Mouse (Mus musculus): Measurements from ENCODE around the gene Olfr707.
A peak's percentile ranks its signal among the peaks of the same experiment; 100 is the strongest.
"Not testable (repeated sequence)": the region's sequence is repeated elsewhere in the genome, so short reads cannot be mapped to it uniquely, and the experiment has no call there.

The Olfr707 gene

DNA sequence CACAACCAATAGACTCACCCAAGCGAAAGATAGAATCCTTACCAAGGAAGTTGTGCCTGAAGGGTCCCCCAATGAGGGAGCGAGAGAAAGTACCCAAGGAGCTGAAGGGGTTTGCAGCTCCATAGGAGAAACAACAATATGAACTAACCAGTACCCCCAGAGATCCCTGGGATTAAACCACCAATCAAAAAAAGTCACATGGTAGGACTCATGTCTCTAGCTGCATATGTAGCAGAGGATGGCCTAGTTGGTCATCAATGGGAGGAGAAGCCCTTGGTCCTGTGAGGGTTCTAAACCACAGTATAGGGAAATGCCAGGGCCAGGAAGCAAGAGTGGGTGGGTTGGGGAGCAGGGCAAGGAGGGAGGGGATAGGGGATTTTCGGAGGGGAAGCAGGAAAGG lies at the start of gene Olfr707:
Gene Olfr707, minus strand, starts transcription at position 101 of the 400 bp plus-strand sequence.
- not testable (repeated sequence) for DNase-seq (ENCODE audit: low spot score)

DNA sequence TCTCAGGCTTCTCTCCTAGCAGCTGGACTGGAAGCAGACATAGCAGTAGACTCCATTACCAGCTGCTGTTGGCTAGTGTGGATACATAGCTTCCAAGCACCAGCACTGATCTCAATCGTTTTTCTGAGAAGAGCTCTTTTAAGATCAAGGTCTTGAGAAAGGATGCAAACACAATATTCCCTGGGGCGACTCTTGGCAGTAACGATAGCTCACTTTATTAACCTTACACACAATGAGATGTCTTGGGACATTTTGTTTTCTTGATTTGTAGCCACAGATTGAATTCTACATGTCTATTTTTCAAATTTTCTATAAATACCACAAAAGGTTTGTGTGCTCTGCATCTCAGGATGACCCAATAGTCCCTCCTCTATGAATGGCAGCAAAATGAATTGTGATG lies 47.2 kb upstream of the Olfr707 start, which contains the start of gene Olfr710:
Gene Olfr710, minus strand, starts transcription at position 101 of the 400 bp plus-strand sequence.
- DNase-seq (ENCODE audit: low spot score): no peak

GRCm38 (mm10) chr7:106932119-106932518 lies 31.1 kb upstream of the Olfr707 start, which contains the start of gene Olfr709-ps1:
Olfr709-ps1 (minus strand) TSS chr7:106932219.
- DNase-seq (ENCODE audit: low spot score): no peak

- peak; percentile 6 for DNase-seq (ENCODE audit: low spot score)
These were observed 19.9 kb upstream of the Olfr707 start for GRCm38 (mm10) chr7:106920961-106921360.

DNA sequence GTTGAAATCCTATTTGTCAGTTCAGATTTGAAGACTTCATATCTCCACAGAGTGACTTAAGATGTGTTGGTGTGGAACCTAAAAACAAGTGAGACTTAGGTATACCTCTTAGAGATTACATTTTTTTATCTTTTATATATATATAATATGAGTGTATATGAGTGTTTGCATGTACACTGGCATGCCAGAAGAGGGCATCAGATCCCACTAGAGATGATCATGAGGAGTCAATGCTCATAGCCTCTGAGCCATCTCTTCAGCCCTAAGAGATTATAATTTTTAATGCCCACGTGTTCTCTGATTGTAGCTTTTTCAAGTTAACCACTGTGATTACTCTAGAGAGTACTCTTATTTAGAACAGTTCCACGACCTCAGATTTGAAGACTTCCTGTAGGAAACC lies 6.6 kb upstream of the Olfr707 start, which contains the start of gene Olfr1532-ps1:
Gene Olfr1532-ps1, plus strand, starts transcription at position 326 of the 400 bp plus-strand sequence.
- no peak for DNase-seq (ENCODE audit: low spot score)

GRCm38 (mm10) chr7:106888062-106888461 lies 13.0 kb downstream of the Olfr707 start, which contains the start of gene Olfr706:
Olfr706 (minus strand) TSS chr7:106888162.
- DNase-seq (ENCODE audit: low spot score): no peak

- DNase-seq (ENCODE audit: low spot score): no peak
These were observed 24.2 kb downstream of the Olfr707 start, which contains the start of gene Olfr705 for GRCm38 (mm10) chr7:106876791-106877190. Olfr705 (minus strand) TSS chr7:106876891.

- no peak for DNase-seq (ENCODE audit: low spot score)
These were observed 38.2 kb downstream of the Olfr707 start, which contains the start of gene Olfr704 for GRCm38 (mm10) chr7:106862885-106863284. Olfr704 (plus strand) TSS chr7:106863185.

DNA sequence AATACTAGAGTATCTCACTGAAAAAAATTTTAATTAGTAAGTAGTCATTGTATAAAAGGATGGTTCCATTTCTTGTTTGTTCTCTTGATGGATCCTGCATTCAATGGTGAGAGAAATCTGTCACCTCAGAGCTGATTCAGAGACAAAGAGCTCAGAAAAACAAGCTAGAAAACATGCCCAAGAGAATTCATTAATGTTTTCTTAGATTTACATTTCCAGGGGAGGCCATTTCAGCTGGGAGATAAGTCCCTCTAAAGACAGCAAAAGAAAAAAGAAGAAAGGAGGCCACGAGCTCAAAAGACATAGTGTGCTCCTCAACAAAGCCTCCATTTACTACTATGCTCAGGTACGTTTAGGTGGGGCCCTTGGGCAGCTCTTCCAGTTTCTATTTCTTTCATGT lies 58.0 kb downstream of the Olfr707 start, which contains the start of gene Olfr703:
Gene Olfr703, plus strand, starts transcription at position 301 of the 400 bp plus-strand sequence.
- DNase-seq (ENCODE audit: low spot score): no peak
